ENCODE assay signal across 21 mouse cellular contexts in genomic region chrX:12977676-12978075, GRCm38 (mm10).
DNase-seq lines count a peak whose midpoint lies in the region; ATAC-seq lines count a peak whose summit lies in the region.
"Had no signal": no experiment of that assay in that cellular context is flagged by ENCODE, and none has a peak within 500 bp of the region (broad histone marks: within the 10 kb centered on the region; RNA-seq: fewer than 3 reads in every experiment).

No protein-coding gene starts in this region.

- ATAC-seq in megakaryocyte progenitor cell, adult 5-6 weeks (replicated peaks; ENCODE audit: poor library complexity), result peak; percentile 39; the same call in 1 of the 2 replicates
- no peak for ATAC-seq in erythroblast, adult 5-6 weeks (replicated peaks; ENCODE audit: low FRiP score, poor library complexity, severe bottlenecking)
- ATAC-seq: forebrain, embryonic 13.5 days; intestine, embryonic 15.5 days had no signal

- peak; percentile 22 for DNase-seq in thymus, postnatal 0 days (ENCODE audit: low spot score)
- DNase-seq in thymus, adult 18-20 months, result no peak
- DNase-seq in CD4-positive helper T cell, adult 2 months (ENCODE audit: low read depth, low spot score), result peak; percentile 39
- peak; percentile 22 for DNase-seq in R1 (ENCODE audit: low read depth, low spot score)
- DNase-seq in heart, adult 11 months, result no peak
- no peak for DNase-seq in kidney, adult 18-20 months
- DNase-seq: adrenal gland, postnatal 36 days; B cell, adult 2 months; cerebellum, adult 18-20 months; cerebellum, postnatal 10 days; gastrocnemius, postnatal 10 days; heart, postnatal 14 days; kidney, adult 8-10 months; layer of hippocampus, adult 9-11 months; lung, postnatal 36 days; retina, postnatal 1 day; right cerebral cortex, postnatal 14 days had no signal

Comparison
In these comparisons a context has a peak if more than half of its experiments do, and no peak if none do; other contexts are left out.
1. DNase-seq: peak in thymus, postnatal 0 days (single experiment), CD4-positive helper T cell, adult 2 months (single experiment) and R1 (single experiment); none in thymus, adult 18-20 months (0 of 2), heart, adult 11 months (single experiment) and kidney, adult 18-20 months (single experiment).